Mouse (Mus musculus) cerebellum, postnatal 4 days (tissue): Measurements from ENCODE around the gene Crygf.
"Not testable (repeated sequence)": the region's sequence is repeated elsewhere in the genome, so short reads cannot be mapped to it uniquely, and the experiment has no call there.

ENCODE experiments used
- DNase-seq, 2 experiments: peaks; one replicate each; pipeline ENCODE4 v3.0.0; 2022; ENCODE audit warnings: low spot score in 2 of 2, mixed read lengths in 1 of 2

Crygf gene

GRCm38 (mm10) chr1:65926294-65926693, at the start of gene Crygf:
Gene Crygf, plus strand, starts transcription at chr1:65926520.
- DNase-seq: no peak

GRCm38 (mm10) chr1:65925361-65926210, 734 bp upstream of the Crygf start:
- no peak for DNase-seq

GRCm38 (mm10) chr1:65926696-65927095, 376 bp downstream of the Crygf start:
- not testable (repeated sequence) for DNase-seq

DNA sequence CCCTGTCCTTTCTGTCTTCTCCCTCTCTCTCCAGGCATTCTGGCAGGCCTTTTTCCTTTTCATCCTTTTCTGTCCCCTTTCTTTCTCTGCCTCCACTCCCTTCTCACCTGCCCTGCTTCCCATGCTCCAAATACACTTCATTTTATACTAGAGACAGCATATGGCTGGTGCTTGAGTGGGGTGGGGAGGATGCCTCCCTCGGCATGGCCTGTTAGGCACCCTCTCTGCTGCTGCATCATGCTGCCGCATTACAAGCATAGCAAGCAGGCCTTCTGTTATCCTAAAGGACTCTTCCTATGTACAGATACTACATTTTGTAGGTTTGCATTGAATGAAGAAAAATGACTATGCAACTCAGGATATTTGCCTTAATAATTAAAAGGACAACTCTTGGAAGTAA, 3.7 kb downstream of the Crygf start:
- DNase-seq: no peak

DNA sequence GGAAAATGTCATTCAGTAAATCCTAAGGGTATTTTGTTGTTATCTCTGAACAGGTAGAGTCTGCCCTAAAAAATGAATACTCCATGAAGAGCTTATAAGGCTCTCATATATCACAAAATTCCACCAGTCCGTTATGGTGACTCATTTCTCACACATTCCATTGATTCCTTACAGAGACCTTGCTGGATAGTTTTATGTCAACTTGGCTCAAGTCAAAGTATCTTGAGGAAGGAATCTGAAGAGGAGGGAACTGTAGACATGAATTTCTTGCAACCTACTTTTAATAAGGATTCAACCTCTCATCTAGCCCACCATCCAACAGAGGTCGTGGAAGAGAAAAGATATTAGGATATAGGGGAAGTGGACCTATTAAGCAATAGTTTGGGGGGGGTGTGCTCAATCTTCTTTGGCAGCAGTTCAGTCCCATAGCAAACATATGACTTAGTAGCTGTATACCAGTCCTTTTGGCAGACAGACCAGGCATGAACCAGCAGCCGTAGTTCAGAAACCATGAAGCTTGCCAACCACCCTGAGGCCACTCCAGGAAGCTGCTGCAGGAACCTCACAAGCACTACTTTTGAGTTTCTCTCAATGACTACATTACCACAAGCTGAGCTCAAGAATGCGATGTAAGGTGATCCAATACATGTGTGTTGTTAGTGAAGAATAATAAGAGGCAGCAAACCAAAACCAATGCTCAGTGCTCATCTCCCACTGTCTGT, 5.9 kb downstream of the Crygf start:
- no peak for DNase-seq
